Mouse (Mus musculus): Measurements from ENCODE around the gene Iqgap1.

The Iqgap1 gene

GRCm38 (mm10) chr7:80825843-80826403 is at the start of gene Iqgap1:
Iqgap1 (minus strand) TSS chr7:80825974.
- DNase-seq (ENCODE audit: low read depth), result peak; percentile 69

DNA sequence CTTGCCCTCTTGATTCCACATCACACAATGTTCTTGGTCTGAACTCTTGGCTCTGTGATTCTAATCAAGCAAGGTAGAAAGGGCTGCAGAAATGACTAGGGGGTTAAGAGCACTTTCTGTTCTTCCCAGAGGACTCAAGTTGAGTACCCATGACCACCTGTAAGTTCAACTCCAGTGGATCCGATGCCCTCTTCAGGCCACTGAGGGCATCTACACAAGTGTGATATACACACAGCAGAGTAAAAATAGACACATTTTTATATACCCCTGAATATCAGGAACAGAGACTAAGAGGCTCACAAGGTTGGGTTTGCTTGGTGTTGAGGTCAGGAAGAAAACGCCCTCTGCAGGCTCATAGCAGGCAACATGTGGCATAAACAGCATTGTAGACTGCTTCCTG is 47.9 kb upstream of the Iqgap1 start:
- DNase-seq (ENCODE audit: low read depth), result no peak

DNA sequence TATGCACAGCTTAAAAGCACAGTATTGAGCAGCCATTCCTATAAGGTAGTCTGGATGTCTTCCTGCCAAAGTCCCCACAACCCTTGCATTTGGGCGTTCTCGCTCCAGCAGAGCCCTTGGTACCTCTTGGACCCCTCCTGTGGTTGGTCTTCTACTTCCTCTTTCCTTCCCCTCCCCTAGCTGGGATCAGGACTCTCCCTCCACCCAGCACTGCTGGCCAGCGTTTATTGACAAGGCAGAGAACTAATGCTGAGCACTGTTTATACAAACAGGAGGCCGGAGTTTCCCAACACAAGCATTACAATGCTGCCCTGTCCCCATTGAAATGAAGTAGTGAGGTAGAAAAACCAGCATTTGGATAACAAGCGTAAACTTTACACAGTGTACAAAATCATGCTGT is 47.3 kb upstream of the Iqgap1 start:
- DNase-seq (ENCODE audit: low read depth), result no peak

DNA sequence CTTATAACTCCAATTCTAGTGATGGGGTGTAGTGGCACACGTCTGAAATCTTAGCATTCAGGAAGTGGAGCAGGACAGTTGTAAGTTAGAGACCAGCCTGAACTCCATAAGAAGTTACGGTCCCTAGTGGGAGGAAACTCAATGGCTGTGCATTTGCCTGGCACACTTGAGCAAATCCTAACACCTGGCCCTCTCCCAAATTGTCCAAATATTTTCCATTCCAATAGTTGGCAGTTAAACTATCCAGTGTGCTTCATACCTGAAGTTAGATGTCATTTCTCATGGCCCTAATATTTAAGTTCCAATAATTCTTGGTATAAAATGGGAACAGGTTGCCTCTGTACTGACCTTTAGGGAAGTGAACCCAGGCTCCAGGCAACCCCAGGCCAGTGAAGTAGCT is 42.9 kb upstream of the Iqgap1 start:
- DNase-seq (ENCODE audit: low read depth), result no peak

DNA sequence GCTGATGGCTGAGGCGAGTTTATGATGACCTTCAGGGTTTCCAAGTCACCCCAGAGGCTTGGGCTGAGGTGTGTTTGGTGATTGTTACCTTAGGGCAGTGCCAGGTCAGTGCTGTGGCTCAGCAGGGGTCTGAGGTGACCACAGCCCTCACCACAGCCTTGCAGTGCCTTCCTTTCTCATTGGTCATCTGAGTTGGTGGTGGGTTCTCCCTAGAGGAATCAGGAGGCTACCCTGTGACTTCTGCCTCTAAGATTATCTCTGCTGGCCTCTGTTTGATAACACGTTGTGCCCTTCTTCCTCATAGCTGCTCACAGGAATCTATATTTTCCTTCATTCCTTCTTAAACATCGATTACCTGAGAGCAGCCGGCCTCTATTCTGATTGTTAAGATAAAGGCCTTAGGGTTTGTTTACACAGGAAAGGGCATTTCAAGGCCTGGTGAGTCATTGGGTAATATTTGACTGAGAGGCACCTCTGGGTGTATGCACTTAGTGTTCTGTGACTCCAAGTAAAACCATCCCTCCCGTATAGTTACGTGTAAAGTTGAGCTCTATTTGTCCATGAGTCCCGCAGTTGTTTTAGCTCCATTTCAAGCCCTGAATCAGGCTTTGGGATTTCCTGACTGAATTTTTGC is 40.9 kb upstream of the Iqgap1 start:
- DNase-seq (ENCODE audit: low read depth), result peak; percentile 49

GRCm38 (mm10) chr7:80865521-80865920 is 39.7 kb upstream of the Iqgap1 start:
- DNase-seq (ENCODE audit: low read depth), result no peak

DNA sequence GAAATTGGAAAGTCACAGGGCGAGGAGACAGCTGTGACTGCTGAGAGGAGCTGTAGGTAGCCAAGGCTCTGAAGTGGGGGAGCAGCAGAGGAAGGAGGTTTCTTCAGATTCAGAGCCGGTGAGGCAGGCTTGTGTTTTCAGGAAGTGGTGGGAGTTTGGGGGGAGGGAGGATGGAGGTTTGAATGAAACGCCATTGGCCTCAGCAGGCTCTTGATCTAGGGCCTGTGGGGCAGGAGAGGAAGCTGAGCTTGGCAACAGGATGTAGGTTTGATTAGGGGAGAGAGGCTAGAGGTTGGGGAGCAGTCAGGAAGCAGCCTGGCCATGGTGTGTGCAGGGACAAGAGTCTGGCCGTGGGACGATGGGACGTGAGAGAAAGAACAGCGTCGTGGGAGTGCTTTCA is 39.1 kb upstream of the Iqgap1 start:
- DNase-seq (ENCODE audit: low read depth), result no peak

- DNase-seq (ENCODE audit: low read depth), result no peak
Observed at GRCm38 (mm10) chr7:80864151-80864550, 38.4 kb upstream of the Iqgap1 start.

DNA sequence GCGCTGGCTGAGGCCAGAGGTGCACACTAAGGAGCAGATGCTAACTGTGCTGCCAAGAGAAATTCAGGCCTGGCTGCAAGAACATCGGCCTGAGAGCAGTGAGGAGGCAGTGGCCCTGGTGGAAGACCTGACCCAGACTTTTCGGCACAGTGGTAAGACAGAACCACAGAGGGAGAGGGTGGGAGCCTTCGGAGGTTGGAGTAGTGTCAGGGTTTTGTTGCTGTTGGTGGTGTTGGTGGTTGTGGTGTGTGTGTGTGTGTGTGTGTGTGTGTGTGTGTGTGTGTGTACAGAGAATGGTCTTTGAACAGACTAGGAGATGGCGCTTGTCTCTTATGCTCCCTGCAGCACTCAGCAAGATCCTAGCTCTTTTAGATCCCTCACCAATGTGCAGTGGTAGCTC is 37.7 kb upstream of the Iqgap1 start:
- DNase-seq (ENCODE audit: low read depth), result no peak

DNA sequence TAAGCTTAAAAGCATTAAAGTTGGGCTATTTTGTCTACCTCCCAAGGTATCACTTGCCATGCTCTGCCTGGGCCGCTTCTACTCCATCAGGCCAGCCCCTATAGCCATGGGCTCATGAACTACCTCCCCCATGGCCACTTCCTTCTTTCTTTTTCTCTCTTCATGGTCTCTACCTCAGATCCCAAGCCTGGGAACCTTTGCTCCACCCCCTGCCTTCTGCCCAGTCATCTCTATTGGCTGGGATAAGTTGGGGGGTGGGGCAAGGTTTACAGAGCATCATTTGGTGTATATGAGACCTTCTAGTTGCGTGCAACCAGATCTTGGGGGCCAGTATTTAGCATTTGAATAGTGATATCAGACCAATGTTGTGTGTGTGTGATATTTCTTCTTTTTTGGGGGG is 36.7 kb upstream of the Iqgap1 start:
- DNase-seq (ENCODE audit: low read depth), result no peak

GRCm38 (mm10) chr7:80860729-80861274 is 35.0 kb upstream of the Iqgap1 start, which contains the start of gene Zscan2:
Zscan2 (plus strand) TSS chr7:80860920.
- DNase-seq (ENCODE audit: low read depth), result peak; percentile 95

GRCm38 (mm10) chr7:80860227-80860626 is 34.5 kb upstream of the Iqgap1 start:
- peak; percentile 85 for DNase-seq (ENCODE audit: low read depth)

- DNase-seq (ENCODE audit: low read depth), result peak; percentile 88
Observed at GRCm38 (mm10) chr7:80857181-80857580, 31.4 kb upstream of the Iqgap1 start.

GRCm38 (mm10) chr7:80855316-80855715 is 29.5 kb upstream of the Iqgap1 start:
- DNase-seq (ENCODE audit: low read depth), result no peak

DNA sequence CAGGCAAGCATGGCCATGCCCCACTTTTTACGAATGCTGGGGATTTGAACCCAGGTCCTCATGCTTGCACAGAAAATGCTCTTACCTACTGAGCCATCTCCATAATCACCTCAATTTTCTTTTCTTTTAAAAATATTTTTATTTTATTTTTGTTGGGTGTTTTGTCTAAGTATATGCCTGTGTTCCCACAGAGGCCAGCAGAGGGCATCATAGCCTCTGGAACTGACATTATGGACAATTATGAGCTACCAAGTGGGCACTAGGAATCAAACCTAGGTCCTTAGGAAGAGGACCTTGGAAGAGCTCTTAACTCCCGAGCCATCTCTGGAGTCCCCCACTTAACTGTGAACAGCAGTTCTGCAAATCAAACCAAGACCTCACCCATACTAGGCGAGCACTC is 27.4 kb upstream of the Iqgap1 start:
- no peak for DNase-seq (ENCODE audit: low read depth)

GRCm38 (mm10) chr7:80850520-80850919 is 24.7 kb upstream of the Iqgap1 start:
- DNase-seq (ENCODE audit: low read depth), result no peak

DNA sequence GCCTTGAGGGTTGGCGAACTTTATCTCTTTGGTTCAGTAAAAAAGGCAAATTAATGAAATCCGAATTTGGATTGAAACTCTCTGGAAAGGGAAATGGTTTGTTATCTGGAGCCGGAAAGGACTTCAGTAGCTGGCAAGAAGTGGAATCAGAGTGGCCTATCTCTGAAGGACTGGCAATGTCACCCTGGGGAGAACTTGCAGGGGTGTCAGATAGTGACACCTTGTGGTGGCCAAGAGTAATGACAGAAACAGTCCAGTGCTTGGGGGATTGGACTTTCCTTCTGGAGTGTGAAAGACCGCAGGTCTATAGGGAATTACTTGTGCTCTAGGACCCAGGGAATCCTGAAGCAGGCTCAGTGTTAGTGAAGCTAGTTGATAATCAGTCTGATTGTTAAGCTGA is 23.9 kb upstream of the Iqgap1 start:
- DNase-seq (ENCODE audit: low read depth), result peak; percentile 83

DNA sequence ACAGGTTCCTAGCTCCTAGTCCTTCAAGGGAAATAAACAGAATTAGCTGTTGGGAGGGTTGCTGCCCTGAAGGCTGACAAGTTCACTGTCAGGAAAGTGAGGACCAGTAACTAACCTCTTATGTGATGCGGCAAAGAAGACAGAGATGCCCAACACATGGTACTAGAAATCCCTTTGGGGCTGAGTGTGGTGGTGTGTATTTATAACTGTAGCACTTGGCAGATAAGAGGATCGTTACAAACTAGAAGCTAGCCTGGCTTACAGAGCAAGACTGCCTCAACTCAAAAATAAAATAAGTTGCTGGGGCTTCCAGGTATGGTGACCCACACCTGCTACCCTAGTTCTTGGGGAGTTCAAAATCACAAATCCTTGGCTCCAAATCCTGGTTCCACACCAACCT is 23.5 kb upstream of the Iqgap1 start:
- DNase-seq (ENCODE audit: low read depth), result no peak

DNA sequence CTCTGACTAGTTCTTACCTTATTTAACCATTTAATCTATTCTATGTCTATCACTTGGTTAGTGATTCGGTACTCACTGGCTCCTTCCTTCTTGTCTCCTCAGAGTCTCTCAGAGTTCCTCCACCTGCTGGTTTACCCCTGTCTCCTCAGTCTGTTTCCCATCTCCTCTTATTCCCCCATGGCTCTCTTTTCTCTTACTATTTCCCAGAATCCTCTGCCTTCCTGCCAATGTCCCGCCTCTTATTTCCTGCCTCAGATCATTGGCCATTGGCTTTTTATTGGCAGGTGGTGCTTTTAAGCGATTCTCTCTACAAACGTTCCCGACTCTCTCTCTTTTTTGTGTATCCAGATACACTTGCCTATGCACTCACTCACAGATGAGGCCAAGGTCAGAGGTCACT is 20.9 kb upstream of the Iqgap1 start:
- DNase-seq (ENCODE audit: low read depth), result no peak

- no peak for DNase-seq (ENCODE audit: low read depth)
Observed at GRCm38 (mm10) chr7:80846280-80846678, 20.5 kb upstream of the Iqgap1 start.

- DNase-seq (ENCODE audit: low read depth), result no peak
Observed at GRCm38 (mm10) chr7:80845621-80846279, 20.0 kb upstream of the Iqgap1 start.

GRCm38 (mm10) chr7:80844691-80845090 is 18.9 kb upstream of the Iqgap1 start:
- DNase-seq (ENCODE audit: low read depth), result no peak

- DNase-seq (ENCODE audit: low read depth), result no peak
Observed at GRCm38 (mm10) chr7:80843910-80844640, 18.3 kb upstream of the Iqgap1 start.

Data from NIH3T3 (cell line).